Mouse (Mus musculus): Measurements from ENCODE around the gene Gm49366. TPM values are rescaled to one million over a fixed set of nuclear protein-coding genes. Genes with fewer than 3 reads are reported as not detected.
"Not testable (repeated sequence)": the region's sequence is repeated elsewhere in the genome, so short reads cannot be mapped to it uniquely, and the experiment has no call there.

Gm49366 gene
- polyA plus RNA-seq, 1 experiment, result not detected

DNA sequence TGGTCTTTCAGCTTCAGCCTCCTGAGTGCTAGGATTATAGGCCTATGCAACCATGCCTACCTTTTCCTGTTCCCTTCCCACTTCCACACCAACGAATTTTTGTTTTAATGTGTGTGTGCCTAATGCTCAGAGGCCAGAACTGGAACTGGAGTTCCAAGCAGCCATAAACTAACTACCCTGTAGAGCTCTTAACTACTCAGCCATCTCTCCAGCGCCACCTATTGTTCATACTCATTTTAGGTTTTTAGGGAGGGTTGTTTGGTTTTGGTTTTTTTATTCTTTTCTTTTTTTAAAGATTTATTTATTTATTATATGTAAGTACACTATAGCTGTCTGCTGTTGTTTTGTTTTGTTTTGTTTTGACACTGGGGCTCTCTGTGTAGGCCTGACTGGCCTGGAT lies 22.2 kb downstream of the Gm49366 start:
- WGBS, result 30% methylated on average over 2 of the region's 2 CpGs
- H3K27ac ChIP-seq (ENCODE audit: insufficient read depth, low read length), result no peak overlapping the region
- no peaks in the 10 kb centered on the region for H3K4me1 ChIP-seq (ENCODE audit: control insufficient read depth, insufficient read depth, low read length)
- no peak for TF ChIP-seq POLR2A (IDR thresholded peaks at IDR 0.05; ENCODE audit: borderline replicate concordance, insufficient read depth, low read length)
- TF ChIP-seq CTCF (IDR thresholded peaks at IDR 0.05; ENCODE audit: borderline replicate concordance, insufficient read depth, low read depth, low read length), result peak; percentile 24; the same call in 1 of the 2 replicates
- no peaks in the 10 kb centered on the region for H3K27me3 ChIP-seq (ENCODE audit: control insufficient read depth, insufficient read depth, low read length)
- DNase-seq, result peak in 1 of 2 experiments; percentile 21
- H3K4me3 ChIP-seq (replicated peaks; ENCODE audit: insufficient read depth, low read depth, low read length), result no peak overlapping the region

DNA sequence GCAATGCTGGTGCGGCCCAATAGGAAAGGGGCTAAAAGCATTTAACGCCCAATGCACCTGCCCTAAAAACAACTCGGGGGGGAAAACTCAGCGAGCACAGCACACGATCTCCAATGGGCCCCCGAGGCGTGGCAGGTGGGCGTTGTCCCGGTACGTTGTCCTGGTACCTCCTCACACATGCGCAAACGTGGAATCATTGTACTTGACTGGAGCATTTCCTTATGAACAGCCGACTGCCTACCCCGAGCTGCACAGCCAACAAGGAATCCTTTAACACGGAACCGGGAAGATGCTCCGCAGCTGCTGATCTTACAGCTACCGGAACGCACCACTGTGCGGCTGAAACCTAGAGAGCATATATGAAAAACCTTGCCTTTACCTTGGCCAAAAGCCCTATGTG lies 23.6 kb downstream of the Gm49366 start:
- TF ChIP-seq CTCF (IDR thresholded peaks at IDR 0.05; ENCODE audit: borderline replicate concordance, insufficient read depth, low read depth, low read length) (no peak), POLR2A (IDR thresholded peaks at IDR 0.05; ENCODE audit: borderline replicate concordance, insufficient read depth, low read length) (no peak)
- WGBS, result 93% methylated on average over 20 of the region's 20 CpGs
- H3K27me3 ChIP-seq (ENCODE audit: control insufficient read depth, insufficient read depth, low read length), result no peaks in the 10 kb centered on the region
- no peaks in the 10 kb centered on the region for H3K4me1 ChIP-seq (ENCODE audit: control insufficient read depth, insufficient read depth, low read length)
- no peak for DNase-seq
- no peak overlapping the region for H3K4me3 ChIP-seq (replicated peaks; ENCODE audit: insufficient read depth, low read depth, low read length)
- no peak overlapping the region for H3K27ac ChIP-seq (ENCODE audit: insufficient read depth, low read length)

DNA sequence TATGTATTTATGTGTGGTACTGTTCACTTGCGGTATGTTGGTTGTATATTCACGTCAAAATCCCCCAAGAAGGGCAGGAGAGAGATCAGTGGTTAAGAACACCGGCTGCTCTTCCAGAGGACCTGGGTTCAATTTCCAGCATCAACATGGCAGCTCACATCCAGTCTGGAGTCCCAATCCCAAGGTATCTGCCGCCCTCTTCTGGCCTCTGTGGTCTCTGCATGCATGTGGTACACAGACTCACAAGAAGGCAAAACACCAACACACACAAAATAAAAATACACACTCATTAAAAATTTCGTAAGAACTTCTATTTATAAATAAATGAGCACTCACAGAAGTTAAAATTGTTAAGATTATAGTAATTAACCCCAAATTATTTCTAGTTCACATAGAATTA lies 24.5 kb downstream of the Gm49366 start:
- no peak for DNase-seq
- no peak overlapping the region for H3K4me3 ChIP-seq (replicated peaks; ENCODE audit: insufficient read depth, low read depth, low read length)
- TF ChIP-seq CTCF (IDR thresholded peaks at IDR 0.05; ENCODE audit: borderline replicate concordance, insufficient read depth, low read depth, low read length), result no peak
- no peak for TF ChIP-seq POLR2A (IDR thresholded peaks at IDR 0.05; ENCODE audit: borderline replicate concordance, insufficient read depth, low read length)
- WGBS, result 80% methylated on average over 5 of the region's 5 CpGs
- H3K4me1 ChIP-seq (ENCODE audit: control insufficient read depth, insufficient read depth, low read length), result no peaks in the 10 kb centered on the region
- no peak overlapping the region for H3K27ac ChIP-seq (ENCODE audit: insufficient read depth, low read length)
- H3K27me3 ChIP-seq (ENCODE audit: control insufficient read depth, insufficient read depth, low read length), result no peaks in the 10 kb centered on the region

DNA sequence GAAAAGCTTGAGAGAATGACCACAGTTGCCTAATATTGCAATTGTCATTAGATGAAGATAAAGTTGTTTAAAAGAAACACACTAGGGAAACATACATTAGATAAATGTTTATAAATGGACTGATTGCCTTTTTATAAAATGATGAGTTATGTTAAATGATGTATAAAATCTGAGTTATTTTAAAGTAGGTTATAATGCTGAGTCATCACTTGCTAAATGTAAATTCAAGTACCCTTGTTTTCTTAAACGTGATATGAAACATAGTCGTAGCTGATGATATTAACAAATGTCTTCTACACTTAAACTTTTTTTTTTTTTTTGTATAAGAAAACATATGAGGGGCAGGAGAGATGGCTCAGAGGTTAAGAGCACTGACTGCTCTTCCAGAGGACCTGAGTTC lies 25.1 kb downstream of the Gm49366 start:
- no peaks in the 10 kb centered on the region for H3K27me3 ChIP-seq (ENCODE audit: control insufficient read depth, insufficient read depth, low read length)
- no peak for DNase-seq
- 91% methylated on average over 2 of the region's 2 CpGs for WGBS
- no peak overlapping the region for H3K27ac ChIP-seq (ENCODE audit: insufficient read depth, low read length)
- no peaks in the 10 kb centered on the region for H3K4me1 ChIP-seq (ENCODE audit: control insufficient read depth, insufficient read depth, low read length)
- TF ChIP-seq POLR2A (IDR thresholded peaks at IDR 0.05; ENCODE audit: borderline replicate concordance, insufficient read depth, low read length) (no peak), CTCF (IDR thresholded peaks at IDR 0.05; ENCODE audit: borderline replicate concordance, insufficient read depth, low read depth, low read length) (no peak)
- no peak overlapping the region for H3K4me3 ChIP-seq (replicated peaks; ENCODE audit: insufficient read depth, low read depth, low read length)

DNA sequence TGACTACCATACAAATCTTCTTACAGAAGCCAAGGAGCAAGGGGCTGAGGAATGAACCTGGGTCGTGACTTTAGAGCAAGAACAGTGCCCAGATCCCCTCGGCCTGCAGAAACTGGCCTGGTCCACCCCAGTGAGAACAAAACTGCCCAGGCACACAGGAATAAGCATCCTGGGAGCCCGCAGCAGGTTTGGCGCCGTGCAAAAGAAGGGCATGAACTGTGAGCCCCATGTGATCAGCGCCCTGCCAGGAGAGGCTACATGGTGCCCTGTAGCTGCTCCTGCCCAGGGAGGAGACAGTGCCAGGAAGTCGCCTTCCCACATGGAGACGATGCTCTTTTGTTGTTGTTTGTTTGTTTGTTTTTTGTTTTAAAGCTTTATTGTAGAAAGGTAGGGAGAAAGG lies 25.9 kb downstream of the Gm49366 start:
- Histone ChIP-seq H3K4me1 (ENCODE audit: control insufficient read depth, insufficient read depth, low read length) (no peaks in the 10 kb centered on the region), H3K4me3 (replicated peaks; ENCODE audit: insufficient read depth, low read depth, low read length) (no peak overlapping the region), H3K27ac (ENCODE audit: insufficient read depth, low read length) (no peak overlapping the region), H3K27me3 (ENCODE audit: control insufficient read depth, insufficient read depth, low read length) (no peaks in the 10 kb centered on the region)
- WGBS, result 45% methylated on average over 8 of the region's 8 CpGs
- DNase-seq, result no peak
- no peak for TF ChIP-seq POLR2A (IDR thresholded peaks at IDR 0.05; ENCODE audit: borderline replicate concordance, insufficient read depth, low read length)
- TF ChIP-seq CTCF (IDR thresholded peaks at IDR 0.05; ENCODE audit: borderline replicate concordance, insufficient read depth, low read depth, low read length), result no peak

DNA sequence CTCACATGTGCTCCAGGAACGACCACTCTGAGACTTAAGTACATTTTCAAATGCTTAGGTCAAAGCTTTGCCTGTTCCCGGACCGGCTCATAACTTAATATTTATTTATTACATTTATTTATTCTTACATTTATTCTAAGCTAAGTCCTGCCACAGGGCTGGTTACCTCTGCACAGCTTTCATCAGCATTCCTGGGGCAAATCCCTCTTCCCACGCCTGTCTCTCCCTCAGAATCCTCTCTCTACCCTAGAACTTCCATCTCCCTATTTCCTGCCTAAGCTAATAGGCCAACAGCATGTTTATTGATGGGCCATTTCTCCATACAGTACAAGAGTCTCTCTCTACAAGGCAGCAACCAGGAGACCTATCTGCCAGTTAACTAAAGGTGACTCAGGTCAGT lies 29.0 kb downstream of the Gm49366 start:
- 90% methylated on average over 4 of the region's 4 CpGs for WGBS
- no peaks in the 10 kb centered on the region for H3K4me1 ChIP-seq (ENCODE audit: control insufficient read depth, insufficient read depth, low read length)
- H3K4me3 ChIP-seq (replicated peaks; ENCODE audit: insufficient read depth, low read depth, low read length), result no peak overlapping the region
- no peak for DNase-seq
- TF ChIP-seq POLR2A (IDR thresholded peaks at IDR 0.05; ENCODE audit: borderline replicate concordance, insufficient read depth, low read length) (no peak), CTCF (IDR thresholded peaks at IDR 0.05; ENCODE audit: borderline replicate concordance, insufficient read depth, low read depth, low read length) (no peak)
- H3K27me3 ChIP-seq (ENCODE audit: control insufficient read depth, insufficient read depth, low read length), result no peaks in the 10 kb centered on the region; the same call in 1 of the 2 replicates
- H3K27ac ChIP-seq (ENCODE audit: insufficient read depth, low read length), result no peak overlapping the region

DNA sequence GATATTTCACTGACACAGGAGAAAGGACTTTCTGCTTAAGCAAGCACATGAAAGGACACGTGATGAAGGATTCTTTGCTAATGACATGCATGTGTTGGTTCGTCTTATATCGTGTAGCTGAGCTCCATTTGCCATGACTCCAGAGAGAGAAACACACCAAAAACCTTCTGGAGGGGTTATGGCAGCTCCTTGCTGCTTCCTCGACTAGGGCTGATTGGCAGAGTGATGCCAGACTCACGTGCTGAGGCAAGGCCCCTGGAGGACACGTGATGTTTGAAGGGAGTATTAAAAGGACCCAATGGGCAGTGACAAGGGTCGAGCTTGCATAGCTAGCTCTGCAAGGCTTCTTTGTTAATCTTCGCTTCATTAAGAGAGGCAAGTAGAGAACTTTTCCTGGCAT lies 29.6 kb downstream of the Gm49366 start:
- Histone ChIP-seq H3K27me3 (ENCODE audit: control insufficient read depth, insufficient read depth, low read length) (no peaks in the 10 kb centered on the region; the same call in 1 of the 2 replicates), H3K4me3 (replicated peaks; ENCODE audit: insufficient read depth, low read depth, low read length) (no peak overlapping the region), H3K4me1 (ENCODE audit: control insufficient read depth, insufficient read depth, low read length) (no peaks in the 10 kb centered on the region), H3K27ac (ENCODE audit: insufficient read depth, low read length) (no peak overlapping the region)
- 61% methylated on average over 8 of the region's 8 CpGs for WGBS
- TF ChIP-seq CTCF (IDR thresholded peaks at IDR 0.05; ENCODE audit: borderline replicate concordance, insufficient read depth, low read depth, low read length) (no peak), POLR2A (IDR thresholded peaks at IDR 0.05; ENCODE audit: borderline replicate concordance, insufficient read depth, low read length) (no peak)
- no peak for DNase-seq

DNA sequence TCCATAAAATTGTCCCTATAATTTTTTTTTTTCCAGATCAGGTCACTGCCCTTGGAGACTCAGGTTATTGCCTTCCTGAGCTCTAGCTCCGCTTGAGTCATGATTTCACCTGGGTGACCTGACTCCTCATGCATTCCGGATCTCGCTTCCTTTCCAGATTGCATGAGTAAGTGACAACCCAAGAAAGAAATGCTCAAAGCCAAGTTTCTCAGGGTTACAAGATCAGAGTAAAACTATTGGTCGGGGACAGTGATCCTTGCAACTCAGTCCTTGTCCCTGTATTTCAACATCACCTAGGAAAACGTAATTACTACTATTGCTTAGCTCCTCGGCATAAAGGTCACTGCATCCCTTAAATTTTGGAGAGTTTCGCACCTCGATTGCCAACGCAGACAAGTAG lies 30.3 kb downstream of the Gm49366 start, which contains the start of gene Acot5:
Acot5 (plus strand) TSS at position 340 of the 400 bp plus-strand sequence.
- H3K4me1 ChIP-seq (ENCODE audit: control insufficient read depth, insufficient read depth, low read length), result no peaks in the 10 kb centered on the region
- TF ChIP-seq CTCF (IDR thresholded peaks at IDR 0.05; ENCODE audit: borderline replicate concordance, insufficient read depth, low read depth, low read length), result no peak
- no peak for TF ChIP-seq POLR2A (IDR thresholded peaks at IDR 0.05; ENCODE audit: borderline replicate concordance, insufficient read depth, low read length)
- 53% methylated on average over 9 of the region's 9 CpGs for WGBS

DNA sequence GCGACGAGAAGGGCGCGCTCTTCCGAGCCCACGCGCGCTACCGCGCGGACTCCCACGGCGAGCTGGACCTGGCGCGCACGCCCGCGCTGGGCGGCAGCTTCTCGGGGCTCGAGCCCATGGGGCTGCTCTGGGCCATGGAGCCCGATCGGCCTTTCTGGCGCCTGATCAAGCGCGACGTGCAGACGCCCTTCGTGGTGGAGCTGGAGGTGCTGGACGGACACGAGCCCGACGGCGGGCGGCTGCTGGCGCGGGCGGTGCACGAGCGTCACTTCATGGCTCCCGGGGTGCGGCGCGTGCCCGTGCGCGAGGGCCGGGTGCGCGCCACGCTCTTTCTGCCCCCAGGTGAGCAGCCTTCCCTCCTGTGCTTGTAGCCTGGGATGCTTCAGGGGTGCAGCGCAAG lies 30.8 kb downstream of the Gm49366 start:
- WGBS, result 2% methylated on average over 47 of the region's 52 CpGs
- not testable (repeated sequence) for H3K4me1 ChIP-seq (ENCODE audit: control insufficient read depth, insufficient read depth, low read length); H3K27ac ChIP-seq (ENCODE audit: insufficient read depth, low read length); H3K27me3 ChIP-seq (ENCODE audit: control insufficient read depth, insufficient read depth, low read length)
- peak; percentile 41 to 58 for DNase-seq
- H3K4me3 ChIP-seq (replicated peaks; ENCODE audit: insufficient read depth, low read depth, low read length), result peak overlapping the region; percentile 44

More for the DNA sequence above, 30.3 kb downstream of the Gm49366 start, which contains the start of gene Acot5:
- Histone ChIP-seq H3K27ac (ENCODE audit: insufficient read depth, low read length) (no peak within 1 kb of the TSS), H3K4me3 (replicated peaks; ENCODE audit: insufficient read depth, low read depth, low read length) (peak within 1 kb of the TSS; percentile 44), H3K27me3 (ENCODE audit: control insufficient read depth, insufficient read depth, low read length) (no peaks in the 10 kb centered on the region; the same call in 1 of the 2 replicates)
- no peak for DNase-seq
